Mouse (Mus musculus) layer of hippocampus, adult 9-11 months (tissue): ENCODE data around the gene BC048562.

ENCODE experiments used
- DNase-seq: peaks from one replicate; pipeline ENCODE4 v3.0.0; 2022

The BC048562 gene

DNA sequence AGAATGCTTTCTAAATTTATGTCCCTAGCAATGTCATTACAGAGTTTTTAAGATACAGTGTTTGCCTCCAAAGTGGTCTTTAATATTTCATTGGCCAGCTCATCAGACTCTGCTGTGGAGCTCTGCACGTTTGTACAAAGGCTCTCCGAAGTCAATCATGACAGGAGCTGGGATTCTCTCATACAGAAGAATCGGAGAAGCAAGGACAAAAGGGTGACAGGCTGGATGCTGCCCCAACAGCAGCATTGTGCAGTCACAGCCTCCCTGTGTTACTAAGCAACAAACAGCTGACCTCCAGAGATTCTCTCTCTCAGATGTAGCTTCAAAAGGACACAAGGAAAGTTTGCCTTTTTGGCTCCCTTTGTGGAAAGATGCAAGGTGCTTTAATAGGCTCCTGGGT lies at the start of gene BC048562:
Gene BC048562 (plus strand): TSS at position 301 of the 400 bp plus-strand sequence.
- DNase-seq, result no peak

DNA sequence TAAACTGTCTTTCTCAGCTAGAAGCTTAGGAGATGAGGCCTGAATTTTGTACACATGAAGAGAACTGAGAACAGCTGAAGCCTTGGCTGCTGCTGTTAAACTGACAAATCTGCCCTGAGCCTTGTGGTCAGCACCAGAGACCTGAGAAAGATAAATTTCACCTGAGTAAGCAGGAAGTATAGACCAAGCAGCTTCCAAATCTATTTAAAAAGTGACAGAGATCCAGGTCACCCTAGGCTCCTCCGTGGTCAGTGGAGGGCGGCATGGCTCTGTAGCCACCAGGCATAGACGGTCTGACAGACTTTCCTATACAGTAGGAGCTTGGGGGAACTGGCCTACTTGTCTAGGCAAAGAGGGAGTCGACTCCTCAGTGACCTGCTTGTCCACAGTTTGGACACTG lies 49.5 kb upstream of the BC048562 start:
- no peak for DNase-seq

DNA sequence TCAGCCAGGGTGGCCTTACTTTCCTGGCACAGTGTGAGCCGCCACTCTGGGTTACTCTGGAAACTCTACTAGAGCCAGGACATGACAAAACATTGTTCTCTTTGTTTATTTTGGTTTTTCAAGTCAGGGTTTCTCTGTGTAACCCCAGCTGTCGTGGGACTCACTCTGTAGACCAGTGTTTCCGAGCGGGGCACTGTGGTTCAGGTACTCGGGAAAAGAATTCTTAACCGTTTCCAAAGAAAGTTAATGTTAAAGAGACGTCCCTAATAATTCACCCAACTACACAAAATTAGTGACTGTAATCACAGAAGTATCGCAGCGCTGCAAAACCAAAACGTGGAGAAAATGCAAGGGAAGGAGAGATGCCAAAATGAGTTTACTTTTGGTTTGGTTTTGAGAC lies 47.7 kb upstream of the BC048562 start:
- no peak for DNase-seq

DNA sequence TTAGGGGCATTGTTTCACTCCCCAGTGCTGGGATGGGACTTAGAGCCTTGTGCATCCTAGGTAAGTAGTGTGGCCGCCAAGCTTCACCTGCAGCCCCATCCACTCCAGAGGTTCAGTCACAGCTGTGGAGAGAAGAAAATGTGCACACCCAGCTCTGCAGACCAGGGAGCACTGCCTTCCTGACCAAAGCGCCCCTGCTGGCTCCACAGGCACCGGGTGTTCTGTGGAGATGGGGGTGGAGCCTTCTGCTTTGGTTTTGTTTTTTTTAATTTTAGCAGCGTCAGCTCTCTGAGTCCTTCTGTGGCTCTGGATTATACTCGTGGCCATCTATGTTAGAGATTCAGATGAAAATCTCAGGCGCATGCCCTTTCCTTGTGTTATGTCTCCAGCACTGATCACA lies 47.1 kb upstream of the BC048562 start:
- peak; percentile 22 for DNase-seq

DNA sequence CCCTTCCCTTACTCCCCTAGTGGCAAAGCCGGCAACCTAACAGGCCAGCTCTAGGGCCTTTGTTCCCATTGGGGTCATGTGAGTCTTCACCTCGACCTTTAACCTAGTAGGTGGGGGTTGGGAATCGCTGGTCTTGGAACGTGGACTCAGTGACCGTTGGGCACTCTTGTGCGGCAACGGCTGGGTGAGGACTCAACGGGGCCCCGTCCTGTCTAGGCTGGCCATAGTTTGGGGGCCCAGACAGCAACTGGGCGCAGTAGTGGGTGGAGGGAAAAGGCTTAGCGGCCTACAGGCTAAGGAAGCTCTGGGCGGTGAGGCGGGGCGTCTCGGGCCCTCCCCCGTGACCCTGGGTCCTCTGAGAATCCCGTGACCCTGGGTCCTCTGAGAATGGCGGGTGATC lies 43.6 kb upstream of the BC048562 start, which contains the start of gene 1700102P08Rik:
Gene 1700102P08Rik (plus strand): TSS at position 130 of the 400 bp plus-strand sequence.
- no peak for DNase-seq

DNA sequence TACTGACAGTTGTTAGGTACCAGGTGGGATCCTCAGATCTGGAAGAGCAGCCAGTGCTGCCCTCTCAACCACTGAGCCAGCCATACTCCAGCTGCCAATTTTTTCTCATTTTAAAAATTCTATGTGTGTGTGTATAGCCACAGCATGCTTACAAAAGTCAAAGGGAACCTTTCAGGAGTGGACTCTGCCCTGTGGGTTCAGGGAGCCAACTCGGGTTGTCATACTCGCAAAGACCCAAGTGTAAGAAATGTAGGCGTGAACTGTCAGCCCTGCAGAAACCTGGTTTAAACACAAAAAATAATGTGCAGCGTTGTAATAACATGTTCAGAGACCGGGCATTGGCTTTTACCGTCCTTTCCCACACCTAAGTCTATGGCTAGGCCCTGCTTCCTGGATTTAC lies 42.1 kb upstream of the BC048562 start:
- no peak for DNase-seq

DNA sequence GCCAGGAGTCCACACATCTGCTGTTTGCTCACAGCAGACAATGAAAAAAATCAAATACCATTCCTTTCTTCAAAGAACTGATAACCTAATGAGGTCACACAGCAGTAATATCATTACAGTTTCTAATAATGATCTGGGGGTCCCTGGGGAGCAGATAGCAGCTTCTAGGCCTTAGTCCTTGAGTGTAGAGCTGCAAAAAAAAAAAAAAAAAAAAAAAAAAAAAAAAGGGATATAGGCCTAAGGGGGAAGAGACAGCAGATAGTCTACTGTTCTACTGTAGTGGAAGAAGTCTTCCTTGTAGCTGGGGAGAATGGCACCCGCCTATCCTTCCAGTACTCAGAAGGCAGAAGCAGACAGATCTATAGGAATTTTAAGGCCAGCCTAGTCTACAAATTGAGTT lies 40.9 kb upstream of the BC048562 start:
- DNase-seq, result no peak

DNA sequence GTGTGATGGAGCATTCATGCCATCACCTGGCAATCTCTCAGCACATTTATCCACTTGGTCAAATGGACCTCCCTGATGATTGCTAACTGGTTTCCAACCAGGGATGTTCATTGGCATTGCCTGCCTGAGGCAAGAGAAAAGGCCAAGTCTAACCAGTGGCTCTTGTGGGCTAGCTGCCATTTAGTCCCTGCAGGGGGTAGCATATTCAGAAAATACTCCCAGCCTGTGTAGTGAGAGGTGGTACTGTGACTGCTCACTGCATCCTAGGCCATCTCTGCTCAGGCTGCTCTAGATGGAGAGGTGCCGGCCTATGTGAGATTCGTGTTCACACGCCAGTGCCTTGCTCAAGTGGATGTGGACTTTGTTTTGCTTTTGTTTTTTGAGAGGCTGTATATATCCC lies 38.0 kb upstream of the BC048562 start:
- DNase-seq, result no peak

DNA sequence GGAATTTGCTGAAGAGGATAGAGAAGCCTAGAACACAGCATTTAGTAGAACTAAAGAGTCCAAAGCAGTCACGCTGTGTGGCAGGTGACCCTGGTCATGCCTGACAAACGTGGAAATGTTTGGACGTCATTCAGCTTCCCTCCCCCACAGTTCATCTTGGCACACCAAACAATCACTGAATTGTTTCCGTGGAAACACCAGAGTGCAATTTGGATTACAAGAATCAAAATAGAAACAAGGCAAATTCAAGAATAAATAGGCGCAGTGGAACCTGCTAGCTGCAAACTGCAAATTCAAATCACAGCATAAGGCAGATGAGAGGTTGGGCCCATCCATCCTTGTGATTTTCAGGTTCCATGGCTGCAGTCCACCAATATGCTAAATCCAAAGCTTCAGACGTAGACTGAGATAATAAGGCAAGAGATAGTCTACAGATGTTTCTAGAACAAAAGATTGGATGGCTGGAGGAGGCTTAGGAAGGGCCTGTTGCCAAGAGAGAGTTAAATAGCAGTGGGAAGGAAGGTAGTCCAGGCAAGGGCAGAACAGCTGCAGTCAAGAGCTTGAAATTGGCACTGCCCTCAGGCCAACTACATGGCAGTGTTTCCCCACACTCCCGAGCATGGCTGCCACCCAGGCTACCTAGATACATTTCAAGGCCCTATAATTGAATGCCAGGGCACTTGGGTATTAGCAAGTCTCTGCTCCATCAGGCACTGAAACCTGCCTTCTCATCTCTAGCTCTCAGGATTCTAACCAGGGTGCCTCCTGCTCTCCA lies 34.9 kb upstream of the BC048562 start:
- peak; percentile 85 for DNase-seq

DNA sequence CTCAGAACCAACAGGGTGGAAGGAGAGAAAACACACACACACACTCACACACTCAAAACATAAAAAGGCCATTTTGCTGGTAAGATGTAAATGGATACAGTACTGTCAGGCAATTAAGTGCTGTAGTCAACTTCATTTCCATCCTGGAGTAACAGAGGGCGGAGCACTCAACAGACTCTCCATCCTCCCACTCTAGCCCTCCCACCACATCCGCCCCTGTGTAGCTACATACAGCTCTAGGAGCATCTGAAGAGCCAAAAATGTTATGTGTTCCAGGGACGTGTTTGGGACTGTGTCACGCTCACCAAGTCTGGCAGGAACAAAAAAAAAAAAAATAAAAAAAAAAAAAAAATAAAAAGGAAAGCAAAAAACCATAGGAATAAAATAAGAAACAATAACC lies 33.2 kb upstream of the BC048562 start:
- peak; percentile 59 for DNase-seq

DNA sequence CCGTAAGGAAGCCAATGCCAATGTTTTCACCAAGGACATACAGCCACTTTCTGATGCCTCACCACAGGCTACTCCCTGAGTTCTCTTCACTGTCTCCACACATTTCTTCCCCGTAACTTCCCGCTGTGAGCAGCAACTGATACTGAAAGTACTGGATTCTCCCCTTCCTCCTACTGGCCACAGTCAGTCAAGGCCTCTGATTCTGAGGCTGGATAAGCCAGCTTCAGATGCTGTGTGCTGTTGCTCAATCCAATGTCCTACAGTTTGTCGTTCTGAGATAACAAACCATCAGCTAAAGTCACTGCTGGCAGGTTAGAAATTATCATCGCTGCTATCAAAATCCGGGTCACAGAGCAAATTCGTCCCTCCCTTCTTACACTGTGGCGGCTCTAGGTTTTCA lies 31.8 kb upstream of the BC048562 start:
- no peak for DNase-seq

DNA sequence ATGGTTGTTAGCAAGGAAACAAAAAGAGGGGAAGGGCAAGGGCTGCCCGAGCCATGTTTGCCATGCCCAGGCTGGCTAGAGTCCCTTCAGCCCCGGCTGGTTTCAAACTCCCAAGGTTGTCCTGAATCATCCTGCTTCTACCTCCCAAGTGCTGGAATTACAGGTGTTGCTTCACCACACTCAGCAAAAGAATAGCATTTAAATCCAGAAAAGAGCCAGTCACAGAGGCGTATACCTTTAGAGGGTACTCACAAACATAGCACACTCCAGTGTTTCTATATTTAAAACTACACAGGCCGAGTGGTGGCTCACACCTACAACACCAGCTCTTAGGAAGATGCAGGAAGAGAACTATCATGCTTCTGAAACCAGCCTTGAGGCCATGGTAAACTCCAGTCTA lies 26.7 kb upstream of the BC048562 start:
- no peak for DNase-seq

DNA sequence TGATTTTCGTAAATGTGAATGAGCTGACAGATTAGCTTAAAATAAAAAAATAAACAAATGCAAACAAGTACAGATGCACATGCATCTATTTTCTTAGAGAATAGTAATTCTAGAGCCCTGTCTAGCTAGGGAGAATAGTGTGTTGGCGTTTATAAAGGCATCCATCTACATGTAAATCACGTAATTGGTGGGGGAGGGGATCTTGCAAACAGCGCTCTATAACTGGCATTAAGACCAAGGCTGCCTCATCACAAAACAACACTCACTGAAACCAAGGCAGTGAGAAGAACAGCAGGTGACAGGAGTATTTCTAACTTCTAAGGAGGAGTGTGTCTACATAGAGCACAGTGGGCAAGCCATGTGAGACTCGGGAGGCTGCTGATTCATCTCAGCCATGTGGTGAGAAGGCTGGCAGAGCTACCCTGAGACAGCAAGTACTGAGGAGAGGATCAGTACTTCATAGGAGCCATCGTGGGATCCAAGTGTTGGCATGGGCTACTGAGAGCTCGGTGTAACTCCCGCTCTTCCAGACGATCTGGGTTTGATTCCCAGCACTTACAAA lies 24.8 kb upstream of the BC048562 start:
- DNase-seq, result peak; percentile 80

DNA sequence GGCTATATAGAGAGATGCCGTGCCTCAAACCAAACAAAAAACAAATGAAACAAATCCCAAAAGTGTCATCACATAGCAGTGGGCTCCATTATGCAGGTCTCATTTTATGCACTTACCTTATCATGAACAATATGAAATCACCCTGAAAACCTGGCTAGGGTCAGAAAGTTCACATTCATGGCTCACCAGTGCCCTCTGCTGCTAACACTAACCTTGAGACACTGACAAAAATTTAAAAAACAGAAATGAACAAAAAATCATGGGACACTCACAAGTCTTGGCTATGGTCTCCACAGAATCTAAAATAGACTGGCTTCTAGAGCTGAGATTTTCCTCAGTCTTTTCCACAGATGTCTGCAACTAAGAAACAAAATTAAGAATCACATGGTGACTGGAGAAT lies 24.1 kb upstream of the BC048562 start:
- DNase-seq, result no peak

DNA sequence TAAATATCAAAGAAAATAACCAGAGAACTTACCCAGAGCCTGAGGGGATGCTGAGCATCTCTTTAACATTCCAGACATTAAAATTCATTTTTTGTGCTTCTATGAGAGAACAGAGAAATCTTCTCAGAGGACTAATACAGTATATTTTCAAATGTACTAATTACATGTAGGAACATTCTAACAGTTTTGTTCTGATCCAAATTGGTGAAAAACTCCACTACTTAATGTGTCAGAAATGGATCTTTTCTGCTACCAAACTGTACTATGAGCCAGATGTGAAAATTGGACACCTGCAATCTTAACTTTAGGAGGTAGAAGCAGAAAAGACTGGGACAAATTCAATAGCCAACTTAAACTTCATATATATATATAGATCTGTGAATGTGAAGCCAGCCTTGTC lies 7.9 kb upstream of the BC048562 start, which contains the start of gene Ccdc36:
Gene Ccdc36 (minus strand): TSS at position 101 of the 400 bp plus-strand sequence.
- DNase-seq, result no peak

DNA sequence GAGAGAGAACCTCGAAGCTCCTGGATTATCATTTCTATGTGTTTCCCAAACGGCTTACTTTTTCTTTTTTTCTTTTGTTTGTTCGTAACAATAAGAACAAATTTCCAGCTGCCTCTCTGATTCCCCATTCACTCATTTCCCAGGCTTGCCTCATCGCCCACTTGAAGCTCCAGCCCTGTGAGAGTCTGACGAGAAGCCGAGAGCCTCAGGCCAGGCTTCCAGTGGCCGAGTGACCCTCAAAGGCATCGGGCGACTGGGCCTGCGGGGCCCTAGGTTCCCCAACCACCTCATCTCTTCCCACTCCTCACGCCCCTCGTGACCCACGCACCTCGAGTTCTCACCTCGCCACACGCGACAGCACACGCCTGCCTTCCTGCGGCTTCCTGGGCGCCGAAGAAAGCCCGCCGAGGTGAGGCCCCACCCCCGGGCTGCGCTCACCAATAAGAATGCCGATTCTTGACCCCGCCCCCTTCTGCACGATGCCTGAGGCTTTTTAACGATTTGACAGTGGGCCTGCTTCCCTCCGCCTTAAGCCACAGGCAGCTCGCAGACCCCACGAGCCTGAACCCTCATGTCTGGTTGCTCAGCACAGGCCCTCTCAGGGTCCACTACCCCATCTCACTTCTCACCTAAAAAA lies 4.7 kb upstream of the BC048562 start:
- DNase-seq, result no peak

DNA sequence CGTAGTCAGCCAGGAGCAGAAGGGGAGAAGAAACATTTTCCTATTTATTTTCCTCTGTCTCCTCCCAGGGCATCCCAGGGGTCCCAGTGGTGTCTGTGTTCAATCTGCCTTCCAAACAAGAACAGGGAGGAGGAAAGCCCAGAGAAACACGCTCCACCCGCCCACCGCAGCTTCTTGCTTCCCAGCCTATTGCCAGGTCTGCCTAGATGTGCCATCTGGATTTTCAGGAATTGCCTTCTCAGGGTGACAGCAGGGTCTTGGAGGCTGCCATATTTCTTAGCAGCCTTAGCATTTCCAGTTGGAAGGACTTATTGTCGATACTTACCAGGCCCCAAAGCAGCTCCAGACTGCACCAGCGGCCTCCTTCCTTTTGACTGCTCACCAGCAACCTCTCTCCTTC lies 2.9 kb downstream of the BC048562 start:
- DNase-seq, result peak; percentile 55

DNA sequence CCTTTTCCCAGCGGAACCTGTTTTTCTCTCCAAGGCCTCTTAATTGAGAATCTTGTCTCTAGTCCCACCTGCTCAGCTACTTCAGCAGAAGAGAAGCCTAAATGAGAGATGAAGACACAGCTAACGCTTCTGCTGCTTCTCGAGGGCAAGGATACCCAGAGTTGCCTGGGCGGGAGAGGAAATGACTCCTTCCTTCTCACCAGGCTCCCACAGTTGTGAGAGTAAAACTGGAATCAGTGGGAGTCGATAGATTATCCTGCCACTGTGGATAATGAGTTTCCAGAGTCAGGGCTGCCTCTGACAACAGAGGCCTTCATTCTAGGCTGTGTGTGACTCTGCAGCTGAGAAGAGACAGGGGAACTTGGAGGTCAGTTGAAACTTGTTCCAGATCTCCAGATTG lies 4.2 kb downstream of the BC048562 start:
- DNase-seq, result no peak

DNA sequence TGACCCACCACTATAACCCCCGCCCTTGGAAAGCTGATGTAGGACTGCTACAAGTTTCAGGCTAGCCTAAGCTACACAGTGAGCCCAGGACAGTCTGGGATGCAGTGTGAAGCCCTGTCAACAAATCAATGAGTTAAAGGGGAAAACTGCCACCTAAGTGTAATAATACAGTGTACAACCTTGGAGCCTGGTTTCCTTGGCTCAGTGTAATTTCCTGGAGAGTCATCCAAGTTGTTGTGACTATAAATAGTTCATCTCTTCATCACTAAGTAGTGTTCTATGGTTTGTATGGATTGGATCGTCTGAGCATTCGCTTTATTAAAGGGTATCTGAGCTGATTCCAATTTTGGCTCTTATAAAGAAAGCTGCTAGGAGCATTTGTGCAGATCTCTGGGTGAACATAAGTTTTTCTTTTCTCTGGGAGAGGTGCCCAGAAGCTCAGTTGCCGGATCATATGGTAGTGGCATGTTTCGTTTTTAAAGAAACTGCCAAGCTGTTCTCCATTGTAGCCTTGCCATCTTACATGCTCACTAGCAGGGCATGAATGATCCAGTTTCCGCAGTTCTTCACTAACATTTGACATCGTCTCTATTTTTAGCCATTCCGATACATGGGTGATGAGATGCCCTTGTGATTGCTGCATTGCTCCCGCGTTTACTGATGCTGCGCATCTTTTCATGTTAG lies 5.1 kb downstream of the BC048562 start:
- DNase-seq, result peak; percentile 82

DNA sequence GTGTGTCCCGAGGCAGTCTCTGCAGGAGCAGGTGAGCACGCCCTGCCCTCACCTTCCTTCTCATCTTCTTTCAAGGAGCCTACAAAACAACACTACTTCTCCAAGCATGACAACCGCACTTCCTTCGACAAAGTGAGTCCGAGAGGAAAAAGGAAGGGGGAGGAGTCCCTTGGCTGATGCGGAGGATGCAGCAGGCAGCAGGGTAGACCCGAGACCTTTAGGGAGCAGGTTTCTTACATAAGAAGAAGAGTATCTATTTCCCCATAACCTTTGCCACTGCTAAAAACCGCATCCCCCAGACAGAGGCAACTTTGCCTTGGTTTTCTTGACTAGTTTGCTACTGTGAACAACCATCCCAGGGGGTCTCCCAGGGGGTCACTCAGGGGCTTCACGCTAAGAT lies 8.8 kb downstream of the BC048562 start:
- no peak for DNase-seq

DNA sequence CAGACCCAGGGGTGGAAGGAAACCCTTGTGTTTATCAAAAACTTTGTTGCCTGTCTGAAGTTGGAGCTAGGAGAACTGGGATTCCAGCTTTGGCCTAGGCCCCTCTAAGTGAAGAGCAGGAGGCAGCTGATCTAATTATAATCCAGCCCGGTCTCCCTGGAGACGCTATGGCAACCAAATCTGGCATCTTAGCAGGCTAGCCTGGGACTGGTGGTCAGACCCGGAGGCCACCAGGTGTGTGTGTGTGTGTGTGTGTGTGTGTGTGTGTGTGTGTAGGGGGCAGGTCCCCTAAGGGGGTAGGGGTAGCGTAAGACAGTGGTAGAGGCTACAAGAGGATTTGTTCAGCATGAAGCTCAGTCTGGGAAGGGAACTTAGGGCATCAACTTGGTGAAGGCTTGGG lies 13.6 kb downstream of the BC048562 start:
- peak; percentile 57 for DNase-seq

DNA sequence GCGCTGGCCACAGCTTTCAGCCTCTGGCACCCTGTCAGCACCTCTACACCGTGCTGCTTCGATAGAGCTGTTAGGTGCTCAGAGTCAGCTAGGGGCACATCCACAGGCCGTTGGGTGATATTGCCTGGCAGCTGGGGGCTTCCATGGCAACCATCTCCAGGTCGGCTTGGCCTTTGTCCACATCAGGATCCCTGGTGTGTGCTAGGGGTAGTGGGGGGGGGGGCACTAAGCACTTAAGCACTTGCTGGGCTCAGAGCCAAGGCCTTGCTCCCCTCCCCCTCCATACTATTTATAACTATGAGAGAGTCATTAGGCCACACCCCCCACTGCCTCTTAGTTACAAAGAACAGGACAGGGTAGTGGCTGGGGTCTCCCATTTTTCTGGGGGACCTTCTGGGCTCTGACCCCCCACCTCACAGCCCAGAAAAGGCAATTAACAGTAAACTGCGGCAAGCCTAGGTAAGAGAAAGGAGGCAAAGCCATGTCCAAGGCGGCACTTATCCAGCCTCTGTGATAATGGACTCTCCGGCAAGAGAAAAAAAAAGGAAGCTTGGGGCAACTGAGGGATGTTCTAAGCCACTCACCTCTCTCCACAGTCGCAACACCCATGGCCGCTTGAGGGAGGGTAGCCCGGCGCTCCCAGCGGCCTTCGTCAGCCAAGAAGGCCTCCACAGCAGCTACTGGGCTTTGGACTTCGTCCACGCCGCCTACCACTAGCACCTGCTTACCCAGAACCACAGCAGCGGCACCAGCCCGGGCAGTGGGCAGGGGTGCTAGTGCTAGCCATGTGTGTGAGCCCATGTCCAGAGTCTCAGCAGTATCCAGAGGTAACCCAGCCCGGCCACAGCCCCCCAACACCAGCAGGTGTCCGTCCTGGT lies 14.2 kb downstream of the BC048562 start:
- peak; percentile 44 for DNase-seq

DNA sequence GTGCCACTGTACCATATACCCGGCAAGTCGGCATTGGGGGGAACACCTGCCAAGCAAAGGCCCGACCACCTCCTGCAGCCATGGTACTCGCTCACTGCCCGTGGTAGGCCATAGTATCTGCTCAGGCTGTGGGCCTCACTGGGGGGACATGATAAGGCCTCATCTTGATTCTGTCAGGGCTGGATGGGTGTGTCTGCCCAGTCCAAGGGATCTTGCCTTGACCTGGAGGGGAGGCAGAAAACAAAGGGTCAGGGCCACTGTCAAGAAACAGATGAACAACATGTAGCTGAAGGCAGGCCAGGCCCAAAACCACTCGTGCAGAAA lies 14.8 kb downstream of the BC048562 start:
- no peak for DNase-seq
